Mouse (Mus musculus): ENCODE results near the gene Col6a5. TPM values are rescaled to one million over a fixed set of nuclear protein-coding genes. Genes with fewer than 3 reads are reported as not detected.

The Col6a5 gene
- total RNA-seq, 2 experiments from 2014 or later: 0.12 to 0.59 TPM

GRCm38 (mm10) chr9:105827076-105827647 lies 133.3 kb downstream of the Col6a5 start:
- DNase-seq: peak; percentile 65 to 76

GRCm38 (mm10) chr9:105820711-105821110 lies 139.7 kb downstream of the Col6a5 start:
- DNase-seq: no peak

GRCm38 (mm10) chr9:105819155-105819709 lies 141.2 kb downstream of the Col6a5 start:
- no peak for DNase-seq

- peak; percentile 49 to 54 for DNase-seq
Measured at GRCm38 (mm10) chr9:105814436-105814835, 146.0 kb downstream of the Col6a5 start.

GRCm38 (mm10) chr9:105811458-105811857 lies 149.0 kb downstream of the Col6a5 start:
- peak; percentile 36 to 55 for DNase-seq

GRCm38 (mm10) chr9:105808920-105809505 lies 151.4 kb downstream of the Col6a5 start:
- no peak for DNase-seq

Other genes starting within 250 kb of the Col6a5 start
- gene Col6a6, start 132.5 kb downstream of the Col6a5 start, total RNA-seq (2021): 1 to 10 TPM; 2.8 to 3.5 TPM
- gene Col6a4, start 136.1 kb upstream of the Col6a5 start, total RNA-seq (2021): under 1 TPM in 1 of 2 experiments, not detected in 1; 0.15 TPM
- 1 to 10 TPM; 2.5 to 2.9 TPM for gene Glyctk, start 197.5 kb upstream of the Col6a5 start, total RNA-seq (2021)
- gene Wdr82, start 210.3 kb upstream of the Col6a5 start, total RNA-seq (2021): 10 to 100 TPM; 38.2 to 39.5 TPM
- gene Ppm1m, start 239.1 kb upstream of the Col6a5 start, total RNA-seq (2021): 10 to 100 TPM; 11.8 to 15.0 TPM
- gene Twf2, start 242.5 kb upstream of the Col6a5 start, total RNA-seq (2021): 100 to 1,000 TPM; 229 to 242 TPM